Comparison of ENCODE assay signal across 22 mouse cellular contexts in genomic region chr2:51459486-51459885, GRCm38 (mm10).
"Had no signal": no experiment of that assay in that cellular context is flagged by ENCODE, and none has a peak within 500 bp of the region (broad histone marks: within the 10 kb centered on the region; RNA-seq: fewer than 3 reads in every experiment).

No protein-coding gene starts in this region.

- H3K4me3 ChIP-seq: layer of hippocampus, adult 2 months; limb, embryonic 12.5 days; limb, embryonic 15.5 days; myocyte; neural tube, embryonic 13.5 days; stomach, embryonic 15.5 days had no signal

- DNase-seq: kidney, adult 18-20 months; kidney, postnatal 25 days; layer of hippocampus, adult 9-11 months; liver, postnatal 0 days; lung, embryonic 14.5 days; lung, postnatal 36 days; retina, postnatal 1 day; right cerebral cortex, postnatal 25 days; spleen, adult 18-20 months; thymus, postnatal 25 days had no signal

- H3K27me3 ChIP-seq: limb, embryonic 12.5 days; limb, embryonic 15.5 days; neural tube, embryonic 13.5 days; stomach, embryonic 15.5 days had no signal

- H3K27ac ChIP-seq: layer of hippocampus, adult 2 months; limb, embryonic 12.5 days; limb, embryonic 15.5 days; liver, embryonic 14.5 days; neural tube, embryonic 13.5 days; stomach, embryonic 15.5 days had no signal

- H3K4me2 ChIP-seq: limb, embryonic 12.5 days; limb, embryonic 15.5 days; liver, embryonic 11.5 days; lung, embryonic 14.5 days; midbrain, embryonic 11.5 days; neural tube, embryonic 13.5 days; stomach, embryonic 15.5 days had no signal

- H3K4me1 ChIP-seq: limb, embryonic 12.5 days; neural tube, embryonic 13.5 days; stomach, embryonic 15.5 days had no signal

- H3K9ac ChIP-seq: limb, embryonic 12.5 days; limb, embryonic 15.5 days; liver, embryonic 14.5 days; liver, postnatal 0 days; lung, embryonic 14.5 days; neural tube, embryonic 13.5 days; stomach, embryonic 15.5 days had no signal

- ATAC-seq: intestine, embryonic 16.5 days; liver, postnatal 0 days; lung, postnatal 0 days; midbrain, embryonic 16.5 days had no signal

- H3K9me3 ChIP-seq: limb, embryonic 12.5 days; limb, embryonic 15.5 days; neural tube, embryonic 13.5 days; stomach, embryonic 15.5 days had no signal

- H3K36me3 ChIP-seq: limb, embryonic 12.5 days; limb, embryonic 15.5 days; neural tube, embryonic 13.5 days; stomach, embryonic 15.5 days had no signal
